Mouse (Mus musculus): ENCODE results near the gene Tmem198.
A peak's percentile ranks its signal among the peaks of the same experiment; 100 is the strongest.

Gene Tmem198

GRCm38 (mm10) chr1:75455433-75455832 is 23.9 kb upstream of the Tmem198 start:
- DNase-seq (ENCODE audit: inconsistent age in 2 of 2, low spot score in 1 of 2), result no peak

GRCm38 (mm10) chr1:75455948-75456347 is 23.4 kb upstream of the Tmem198 start:
- no peak for DNase-seq (ENCODE audit: inconsistent age in 2 of 2, low spot score in 1 of 2)

- DNase-seq (ENCODE audit: inconsistent age in 2 of 2, low spot score in 1 of 2), result no peak
Observed at GRCm38 (mm10) chr1:75456746-75457564, 22.4 kb upstream of the Tmem198 start.

- no peak for DNase-seq (ENCODE audit: inconsistent age in 2 of 2, low spot score in 1 of 2)
Observed at GRCm38 (mm10) chr1:75457710-75458024, 21.7 kb upstream of the Tmem198 start.

GRCm38 (mm10) chr1:75458025-75458788 is 21.1 kb upstream of the Tmem198 start:
- peak; percentile 50 to 75 for DNase-seq (ENCODE audit: inconsistent age in 2 of 2, low spot score in 1 of 2)

GRCm38 (mm10) chr1:75458789-75459684 is 20.3 kb upstream of the Tmem198 start:
- DNase-seq (ENCODE audit: inconsistent age in 2 of 2, low spot score in 1 of 2), result no peak

- no peak for DNase-seq (ENCODE audit: inconsistent age in 2 of 2, low spot score in 1 of 2)
Observed at GRCm38 (mm10) chr1:75460297-75460696, 19.0 kb upstream of the Tmem198 start.

GRCm38 (mm10) chr1:75462636-75463035 is 16.7 kb upstream of the Tmem198 start:
- DNase-seq (ENCODE audit: inconsistent age in 2 of 2, low spot score in 1 of 2), result no peak

GRCm38 (mm10) chr1:75463652-75464204 is 15.6 kb upstream of the Tmem198 start:
- DNase-seq (ENCODE audit: inconsistent age in 2 of 2, low spot score in 1 of 2), result no peak

GRCm38 (mm10) chr1:75467215-75467927 is 12.0 kb upstream of the Tmem198 start:
- peak; percentile 77 to 93 for DNase-seq (ENCODE audit: inconsistent age in 2 of 2, low spot score in 1 of 2)

GRCm38 (mm10) chr1:75469287-75469825 is 10.0 kb upstream of the Tmem198 start:
- DNase-seq (ENCODE audit: inconsistent age in 2 of 2, low spot score in 1 of 2), result peak; percentile 53 to 85

- no peak for DNase-seq (ENCODE audit: inconsistent age in 2 of 2, low spot score in 1 of 2)
Observed at GRCm38 (mm10) chr1:75476441-75476840, 2.9 kb upstream of the Tmem198 start.

- peak; percentile 88 to 96 for DNase-seq (ENCODE audit: inconsistent age in 2 of 2, low spot score in 1 of 2)
Observed at GRCm38 (mm10) chr1:75477264-75477965, 1.9 kb upstream of the Tmem198 start.

- DNase-seq (ENCODE audit: inconsistent age in 2 of 2, low spot score in 1 of 2), result no peak
Observed at GRCm38 (mm10) chr1:75477966-75478290, 1.4 kb upstream of the Tmem198 start.

- no peak for DNase-seq (ENCODE audit: inconsistent age in 2 of 2, low spot score in 1 of 2)
Observed at GRCm38 (mm10) chr1:75478497-75478896, 835 bp upstream of the Tmem198 start.

- DNase-seq (ENCODE audit: inconsistent age in 2 of 2, low spot score in 1 of 2), result no peak
Observed at GRCm38 (mm10) chr1:75479635-75479989, 280 bp downstream of the Tmem198 start.

- DNase-seq (ENCODE audit: inconsistent age in 2 of 2, low spot score in 1 of 2), result peak in 1 of 2 experiments; percentile 56
Observed at GRCm38 (mm10) chr1:75480036-75480435, 704 bp downstream of the Tmem198 start.

- no peak for DNase-seq (ENCODE audit: inconsistent age in 2 of 2, low spot score in 1 of 2)
Observed at GRCm38 (mm10) chr1:75480735-75481134, 1.4 kb downstream of the Tmem198 start.

- DNase-seq (ENCODE audit: inconsistent age in 2 of 2, low spot score in 1 of 2), result peak in 1 of 2 experiments; percentile 54
Observed at GRCm38 (mm10) chr1:75486561-75486960, 7.2 kb downstream of the Tmem198 start.

- DNase-seq (ENCODE audit: inconsistent age in 2 of 2, low spot score in 1 of 2), result no peak
Observed at GRCm38 (mm10) chr1:75487040-75487404, 7.7 kb downstream of the Tmem198 start.
